Mouse (Mus musculus): Measurements from ENCODE around the gene Srp14. TPM values are rescaled to one million over a fixed set of nuclear protein-coding genes. Genes with fewer than 3 reads are reported as not detected.

Srp14 gene
- polyA plus RNA-seq, 1 experiment from 2014 or later: 249 TPM

DNA sequence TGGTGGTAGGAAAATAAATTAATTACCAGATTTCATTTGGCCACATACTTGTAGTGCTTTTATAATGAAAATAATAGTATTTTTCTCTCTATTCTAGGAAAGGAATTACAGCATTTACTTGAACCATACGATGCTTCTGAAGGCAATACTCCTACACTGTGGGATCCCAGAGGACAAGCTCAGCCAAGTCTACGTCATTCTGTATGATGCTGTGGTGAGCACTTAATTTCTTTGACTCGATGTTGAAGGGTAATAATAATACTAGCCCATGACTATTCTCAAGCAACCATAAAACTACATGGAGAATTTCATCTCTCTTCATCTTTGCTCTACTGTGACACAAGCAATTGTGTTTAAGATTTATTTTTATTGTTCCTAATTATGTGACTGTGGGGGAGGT, 22.5 kb downstream of the Srp14 start:
- Histone ChIP-seq H3K36me3 (peaks cover 66% of the 10 kb centered on the region), H3K4me2 (replicated peaks) (no peak overlapping the region), H3K27ac (no peak overlapping the region), H3K9ac (no peak overlapping the region), H3K27me3 (no peaks in the 10 kb centered on the region), H3K4me1 (peaks cover 10% of the 10 kb centered on the region), H3K4me3 (no peak overlapping the region), H3K9me3 (no peaks in the 10 kb centered on the region)
- WGBS: 86% methylated on average over 3 of the region's 3 CpGs
- no peak for ATAC-seq (ENCODE audit: low FRiP score, low read depth)

- H3K27ac ChIP-seq: no peak overlapping the region
- no peaks in the 10 kb centered on the region for H3K27me3 ChIP-seq
- H3K4me3 ChIP-seq: no peak overlapping the region
- H3K9ac ChIP-seq: no peak overlapping the region
- WGBS: 89% methylated on average over 6 of the region's 6 CpGs
- H3K36me3 ChIP-seq: peaks cover 53% of the 10 kb centered on the region
- ATAC-seq (ENCODE audit: low FRiP score, low read depth): no peak
- peaks cover 5% of the 10 kb centered on the region; the same call in 1 of the 2 replicates for H3K4me1 ChIP-seq
- no peak overlapping the region for H3K4me2 ChIP-seq (replicated peaks)
- H3K9me3 ChIP-seq: no peaks in the 10 kb centered on the region
Observed at GRCm38 (mm10) chr2:118451056-118451455, 28.5 kb downstream of the Srp14 start.

DNA sequence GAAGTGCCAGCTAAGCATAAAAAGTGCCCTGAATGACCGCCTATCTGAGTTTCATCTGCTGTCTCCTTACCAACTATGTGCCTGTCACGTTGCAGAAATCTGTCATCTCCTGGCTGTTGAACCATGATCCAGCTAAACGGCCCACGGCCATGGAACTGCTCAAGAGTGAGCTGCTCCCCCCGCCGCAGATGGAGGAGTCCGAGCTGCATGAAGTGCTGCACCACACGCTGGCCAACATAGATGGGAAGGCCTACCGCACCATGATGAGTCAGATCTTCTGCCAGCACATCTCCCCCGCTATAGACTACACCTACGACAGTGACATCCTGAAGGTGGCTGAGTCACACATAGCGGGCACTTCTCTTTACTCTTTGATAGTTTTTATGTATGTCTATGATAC, 31.3 kb downstream of the Srp14 start:
- WGBS: 93% methylated on average over 12 of the region's 12 CpGs

DNA sequence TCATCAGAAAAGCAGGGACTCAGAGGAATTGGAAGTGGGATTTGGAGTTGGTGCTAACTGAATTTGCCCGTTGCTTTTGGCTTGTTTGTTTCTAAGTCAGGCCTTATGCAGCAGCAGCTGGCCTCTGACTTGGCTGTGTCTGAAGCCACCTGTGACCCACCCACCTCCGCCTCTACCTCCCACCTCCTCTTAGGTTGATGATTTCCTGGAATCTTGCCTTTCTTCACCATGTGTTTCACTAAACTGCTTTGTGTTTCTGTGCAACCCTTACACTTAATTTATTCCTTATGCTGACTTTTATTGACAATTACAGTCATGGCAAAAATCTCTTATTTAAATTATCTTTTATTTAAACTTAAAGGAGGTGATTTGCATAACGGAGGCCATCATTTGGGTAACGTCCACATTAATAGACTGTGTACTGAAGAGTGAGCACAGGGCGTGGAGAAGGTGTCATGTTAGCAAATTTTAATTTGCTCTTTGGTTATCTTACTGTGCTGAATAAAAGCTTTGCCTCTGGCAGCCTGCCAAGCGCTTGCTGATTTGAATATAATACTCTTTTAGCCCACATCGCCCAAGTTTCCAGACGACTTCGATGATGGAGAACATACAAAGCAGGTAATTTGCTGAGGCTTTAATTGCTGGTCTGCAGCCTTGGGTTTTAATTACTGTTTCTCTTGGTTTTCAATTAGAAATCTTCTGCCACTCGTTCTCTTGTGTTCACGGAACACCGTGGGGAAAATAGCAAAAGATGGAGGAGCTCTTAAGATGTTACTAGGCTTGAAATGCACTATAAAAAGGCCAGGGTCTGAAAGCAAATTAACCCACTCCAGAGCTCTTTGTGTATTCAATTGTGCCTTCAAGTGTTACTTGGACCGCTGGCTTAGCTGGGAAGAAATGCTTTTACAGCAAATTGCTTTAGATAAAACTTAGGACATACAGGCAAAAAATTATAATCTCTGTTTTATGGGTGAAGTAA, 33.5 kb downstream of the Srp14 start:
- WGBS: 43% methylated on average over 13 of the region's 13 CpGs
- Histone ChIP-seq H3K27ac (no peak overlapping the region; the same call in 1 of the 2 replicates), H3K4me3 (no peak overlapping the region), H3K27me3 (no peaks in the 10 kb centered on the region), H3K36me3 (peaks cover 53% of the 10 kb centered on the region), H3K9ac (no peak overlapping the region), H3K4me1 (peaks cover 12% of the 10 kb centered on the region; the same call in 1 of the 2 replicates), H3K9me3 (no peaks in the 10 kb centered on the region), H3K4me2 (replicated peaks) (no peak overlapping the region)
- no peak for ATAC-seq (ENCODE audit: low FRiP score, low read depth)

More for the DNA sequence above, 31.3 kb downstream of the Srp14 start:
- H3K9ac ChIP-seq: no peak overlapping the region
- no peak overlapping the region for H3K4me2 ChIP-seq (replicated peaks)
- H3K27ac ChIP-seq: no peak overlapping the region
- H3K9me3 ChIP-seq: no peaks in the 10 kb centered on the region
- no peaks in the 10 kb centered on the region for H3K27me3 ChIP-seq
- H3K4me3 ChIP-seq: no peak overlapping the region
- peaks cover 43% of the 10 kb centered on the region for H3K36me3 ChIP-seq
- no peak for ATAC-seq (ENCODE audit: low FRiP score, low read depth)
- peaks cover 12% of the 10 kb centered on the region; the same call in 1 of the 2 replicates for H3K4me1 ChIP-seq

DNA sequence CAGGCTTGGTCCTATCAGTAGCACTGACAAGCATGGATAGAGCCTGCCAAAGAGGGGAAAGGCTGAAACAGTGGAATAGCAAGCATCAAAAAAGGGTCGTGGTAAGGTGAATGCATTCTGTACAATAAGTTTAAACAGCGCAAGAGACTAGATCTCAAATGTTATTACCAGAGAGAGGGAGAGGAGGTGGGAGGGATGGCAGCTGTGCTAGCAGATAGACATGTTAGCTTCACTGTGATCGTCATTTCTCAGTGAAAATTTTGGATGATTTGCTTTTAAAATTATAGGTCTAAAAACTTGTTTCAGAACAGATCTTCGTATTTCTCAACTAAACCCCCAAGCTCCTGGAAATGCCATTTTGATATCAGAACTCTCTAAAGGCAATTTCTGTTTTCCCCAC, 36.8 kb downstream of the Srp14 start:
- 90% methylated on average over 4 of the region's 4 CpGs for WGBS
- peaks cover 61% of the 10 kb centered on the region for H3K36me3 ChIP-seq
- H3K27me3 ChIP-seq: no peaks in the 10 kb centered on the region
- H3K9ac ChIP-seq: no peak overlapping the region
- no peaks in the 10 kb centered on the region for H3K9me3 ChIP-seq
- no peak for ATAC-seq (ENCODE audit: low FRiP score, low read depth)
- no peak overlapping the region for H3K27ac ChIP-seq
- peaks cover 12% of the 10 kb centered on the region; the same call in 1 of the 2 replicates for H3K4me1 ChIP-seq
- H3K4me3 ChIP-seq: no peak overlapping the region
- no peak overlapping the region for H3K4me2 ChIP-seq (replicated peaks)

DNA sequence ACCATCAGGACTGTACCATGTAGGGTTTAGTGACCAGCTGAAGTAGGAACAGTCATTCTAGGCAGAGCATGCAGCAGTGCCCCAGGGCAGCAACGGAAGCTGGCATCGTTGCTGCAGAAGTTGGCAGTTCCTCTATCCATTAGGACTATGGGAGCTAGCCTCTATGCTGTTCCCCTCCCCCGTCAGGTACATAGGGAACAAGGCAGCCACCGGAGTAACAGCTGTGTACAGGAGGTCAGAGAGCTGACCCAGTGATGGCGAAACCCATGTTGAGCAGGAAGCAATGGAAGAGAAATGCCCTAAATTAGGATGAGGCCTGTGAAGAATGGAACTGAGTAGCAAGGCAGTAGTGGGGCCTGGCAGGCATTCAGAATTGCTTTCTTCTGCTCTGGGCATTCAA, 37.3 kb downstream of the Srp14 start:
- Histone ChIP-seq H3K9ac (no peak overlapping the region), H3K27me3 (no peaks in the 10 kb centered on the region), H3K27ac (no peak overlapping the region), H3K9me3 (no peaks in the 10 kb centered on the region), H3K36me3 (peaks cover 65% of the 10 kb centered on the region), H3K4me3 (no peak overlapping the region), H3K4me2 (replicated peaks) (no peak overlapping the region), H3K4me1 (peaks cover 12% of the 10 kb centered on the region; the same call in 1 of the 2 replicates)
- WGBS: 82% methylated on average over 5 of the region's 5 CpGs
- ATAC-seq (ENCODE audit: low FRiP score, low read depth): no peak

- ATAC-seq (ENCODE audit: low FRiP score, low read depth): no peak
- Histone ChIP-seq H3K27me3 (no peaks in the 10 kb centered on the region), H3K4me1 (no peaks in the 10 kb centered on the region), H3K4me3 (no peak overlapping the region), H3K27ac (no peak overlapping the region), H3K36me3 (peaks cover 87% of the 10 kb centered on the region), H3K4me2 (replicated peaks) (no peak overlapping the region), H3K9ac (no peak overlapping the region), H3K9me3 (no peaks in the 10 kb centered on the region)
- WGBS: 63% methylated on average over 5 of the region's 5 CpGs
Observed at GRCm38 (mm10) chr2:118431589-118431988, 47.9 kb downstream of the Srp14 start.

DNA sequence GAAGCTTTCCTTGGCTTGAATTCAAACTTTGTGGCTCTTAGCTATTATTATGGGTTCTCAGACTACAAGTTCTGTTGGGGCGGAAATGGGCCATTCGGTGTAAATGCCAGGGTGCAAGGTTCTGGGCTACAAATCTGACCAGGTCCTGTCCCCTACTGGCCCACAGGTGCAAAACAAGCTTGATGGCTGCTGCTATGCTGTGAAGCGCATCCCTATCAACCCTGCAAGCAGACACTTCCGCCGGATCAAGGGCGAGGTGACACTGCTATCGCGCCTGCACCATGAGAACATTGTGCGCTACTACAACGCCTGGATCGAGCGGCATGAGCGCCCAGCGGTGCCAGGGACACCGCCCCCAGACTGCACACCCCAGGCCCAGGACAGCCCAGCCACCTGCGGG, 48.9 kb downstream of the Srp14 start:
- Histone ChIP-seq H3K4me2 (replicated peaks) (no peak overlapping the region), H3K9me3 (no peaks in the 10 kb centered on the region), H3K4me3 (no peak overlapping the region), H3K27me3 (no peaks in the 10 kb centered on the region), H3K9ac (no peak overlapping the region), H3K36me3 (peaks cover 81% of the 10 kb centered on the region), H3K4me1 (no peaks in the 10 kb centered on the region), H3K27ac (no peak overlapping the region)
- WGBS: 73% methylated on average over 16 of the region's 16 CpGs
- no peak for ATAC-seq (ENCODE audit: low FRiP score, low read depth)

DNA sequence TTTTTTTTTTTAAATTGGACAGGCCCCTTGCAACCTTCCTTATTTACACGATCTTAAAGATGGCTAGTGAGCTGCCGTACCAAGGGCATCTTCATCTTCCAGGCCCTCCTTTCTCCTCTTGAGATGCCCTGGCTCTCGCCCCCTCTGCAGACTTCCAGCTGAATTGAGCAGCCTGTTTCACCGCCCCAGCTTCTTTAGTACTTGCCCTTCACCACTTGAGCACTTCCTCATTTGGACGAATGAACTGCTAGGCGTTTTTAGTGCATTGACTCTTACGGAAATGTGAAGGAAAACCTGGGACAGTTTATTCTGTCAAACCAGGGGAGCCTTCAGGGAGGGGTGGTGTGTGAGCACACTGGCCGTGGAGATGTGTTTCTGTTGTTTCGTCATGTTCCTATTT, 50.2 kb downstream of the Srp14 start:
- Histone ChIP-seq H3K36me3 (peaks cover 78% of the 10 kb centered on the region), H3K4me2 (replicated peaks) (no peak overlapping the region), H3K9ac (no peak overlapping the region), H3K9me3 (no peaks in the 10 kb centered on the region), H3K27ac (no peak overlapping the region), H3K4me1 (no peaks in the 10 kb centered on the region), H3K4me3 (no peak overlapping the region), H3K27me3 (no peaks in the 10 kb centered on the region)
- ATAC-seq (ENCODE audit: low FRiP score, low read depth): no peak
- 76% methylated on average over 9 of the region's 9 CpGs for WGBS

DNA sequence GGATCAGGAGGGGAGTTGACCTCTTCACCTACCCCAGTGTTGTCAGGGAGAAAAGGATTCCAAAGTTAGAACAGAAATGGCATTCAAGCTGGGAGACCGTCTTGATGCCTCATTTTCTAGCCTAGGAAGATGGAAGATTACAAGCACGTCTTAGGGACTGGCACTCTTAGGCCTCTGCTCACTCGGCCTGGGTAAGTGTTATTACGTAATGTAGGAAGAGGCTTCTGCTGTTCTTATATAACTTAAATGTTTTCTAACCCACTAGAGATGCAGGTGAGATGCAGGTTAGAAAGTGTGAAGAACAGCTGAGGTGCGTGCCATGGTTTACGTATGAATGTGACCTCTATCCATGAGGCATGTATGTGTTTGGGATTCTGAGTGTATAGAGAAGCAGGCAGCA, 51.2 kb downstream of the Srp14 start:
- Histone ChIP-seq H3K4me3 (no peak overlapping the region), H3K36me3 (peaks cover 73% of the 10 kb centered on the region), H3K9ac (no peak overlapping the region), H3K27me3 (no peaks in the 10 kb centered on the region), H3K4me1 (no peaks in the 10 kb centered on the region), H3K4me2 (replicated peaks) (no peak overlapping the region), H3K27ac (no peak overlapping the region), H3K9me3 (no peaks in the 10 kb centered on the region)
- no peak for ATAC-seq (ENCODE audit: low FRiP score, low read depth)
- WGBS: 95% methylated on average over 6 of the region's 6 CpGs
